Mouse (Mus musculus) liver, embryonic 14.5 days (tissue): ENCODE measurements around the gene Pnpla2.

Experiments
- CTCF ChIP-seq: IDR thresholded peaks from 2 replicates; pipeline ENCODE4 v1.5.1; 2016; ENCODE audit warnings: antibody characterized with exemption, low read depth, control low read depth
- EP300 ChIP-seq: IDR thresholded peaks from 2 replicates; pipeline ENCODE4 v1.6.1; 2016; ENCODE audit warnings: antibody characterized with exemption, low read depth

GRCm38 (mm10) chr7:141495379-141495778 is 40.4 kb downstream of the Pnpla2 start:
- no peak for TF ChIP-seq EP300
- no peak for TF ChIP-seq CTCF
